Mouse (Mus musculus): ENCODE data around the gene Rxra. TPM values are rescaled to one million over a fixed set of nuclear protein-coding genes. Genes with fewer than 3 reads are reported as not detected.

Rxra gene
- polyA plus RNA-seq, 1 experiment = 14.1 TPM

GRCm38 (mm10) chr2:27702904-27703666, 26.8 kb downstream of the Rxra start:
- Histone ChIP-seq H3ac (ENCODE audit: control insufficient read depth, insufficient read length, low read depth) (no peak overlapping the region), H3K36me3 (ENCODE audit: control insufficient read depth, insufficient read depth) (no peaks in the 10 kb centered on the region), H3K79me2 (ENCODE audit: control insufficient read depth, insufficient read depth) (no peaks in the 10 kb centered on the region), H3K4me3 (ENCODE audit: insufficient read depth, poor library complexity, severe bottlenecking) (no peak overlapping the region), H3K27me3 (ENCODE audit: control insufficient read depth, insufficient read depth, insufficient read length) (no peaks in the 10 kb centered on the region), H3K79me3 (ENCODE audit: low read depth) (no peaks in the 10 kb centered on the region)
- TF ChIP-seq USF1 (IDR thresholded peaks at IDR 0.05; ENCODE audit: low read depth) (no peak), MYOD1 (IDR thresholded peaks at IDR 0.05; ENCODE audit: control insufficient read depth, insufficient read length, low read depth) (no peak), FOSL1 (IDR thresholded peaks at IDR 0.05; ENCODE audit: insufficient read depth, low read length, poor library complexity, severe bottlenecking) (no peak), CTCF (IDR thresholded peaks at IDR 0.05; ENCODE audit: control insufficient read depth, insufficient read depth, insufficient read length) (no peak), MAX (IDR thresholded peaks at IDR 0.05) (no peak), MYOG (IDR thresholded peaks at IDR 0.05; ENCODE audit: control insufficient read depth, extremely low read depth, insufficient read length) (no peak), CEBPB (IDR thresholded peaks at IDR 0.05; ENCODE audit: low read depth) (no peak)

GRCm38 (mm10) chr2:27703852-27704640, 27.8 kb downstream of the Rxra start:
- Histone ChIP-seq H3K79me2 (ENCODE audit: control insufficient read depth, insufficient read depth) (no peaks in the 10 kb centered on the region), H3K27me3 (ENCODE audit: control insufficient read depth, insufficient read depth, insufficient read length) (no peaks in the 10 kb centered on the region), H3K36me3 (ENCODE audit: control insufficient read depth, insufficient read depth) (no peaks in the 10 kb centered on the region), H3ac (ENCODE audit: control insufficient read depth, insufficient read length, low read depth) (no peak overlapping the region), H3K79me3 (ENCODE audit: low read depth) (no peaks in the 10 kb centered on the region), H3K4me3 (ENCODE audit: insufficient read depth, poor library complexity, severe bottlenecking) (no peak overlapping the region)
- TF ChIP-seq USF1 (IDR thresholded peaks at IDR 0.05; ENCODE audit: low read depth) (no peak), MYOD1 (IDR thresholded peaks at IDR 0.05; ENCODE audit: control insufficient read depth, insufficient read length, low read depth) (no peak)

- Histone ChIP-seq H3K79me2 (ENCODE audit: control insufficient read depth, insufficient read depth) (no peaks in the 10 kb centered on the region), H3K4me3 (ENCODE audit: insufficient read depth, poor library complexity, severe bottlenecking) (no peak overlapping the region), H3K79me3 (ENCODE audit: low read depth) (no peaks in the 10 kb centered on the region), H3K36me3 (ENCODE audit: control insufficient read depth, insufficient read depth) (no peaks in the 10 kb centered on the region), H3K27me3 (ENCODE audit: control insufficient read depth, insufficient read depth, insufficient read length) (no peaks in the 10 kb centered on the region), H3ac (ENCODE audit: control insufficient read depth, insufficient read length, low read depth) (no peak overlapping the region)
- no peak for TF ChIP-seq MYOD1 (IDR thresholded peaks at IDR 0.05; ENCODE audit: control insufficient read depth, insufficient read length, low read depth)
- no peak for TF ChIP-seq MYOG (IDR thresholded peaks at IDR 0.05; ENCODE audit: control insufficient read depth, extremely low read depth, insufficient read length)
- TF ChIP-seq CEBPB (IDR thresholded peaks at IDR 0.05; ENCODE audit: low read depth) = no peak
- TF ChIP-seq CTCF (IDR thresholded peaks at IDR 0.05; ENCODE audit: control insufficient read depth, insufficient read depth, insufficient read length) = no peak
- no peak for TF ChIP-seq FOSL1 (IDR thresholded peaks at IDR 0.05; ENCODE audit: insufficient read depth, low read length, poor library complexity, severe bottlenecking)
- TF ChIP-seq MAX (IDR thresholded peaks at IDR 0.05) = no peak
- no peak for TF ChIP-seq USF1 (IDR thresholded peaks at IDR 0.05; ENCODE audit: low read depth)
These were observed 28.4 kb downstream of the Rxra start for GRCm38 (mm10) chr2:27704641-27705040.

GRCm38 (mm10) chr2:27710871-27711382, 34.7 kb downstream of the Rxra start:
- TF ChIP-seq CTCF (IDR thresholded peaks at IDR 0.05; ENCODE audit: control insufficient read depth, insufficient read depth, insufficient read length) (no peak), MYOD1 (IDR thresholded peaks at IDR 0.05; ENCODE audit: control insufficient read depth, insufficient read length, low read depth) (no peak), USF1 (IDR thresholded peaks at IDR 0.05; ENCODE audit: low read depth) (no peak), MAX (IDR thresholded peaks at IDR 0.05) (no peak), MYOG (IDR thresholded peaks at IDR 0.05; ENCODE audit: control insufficient read depth, extremely low read depth, insufficient read length) (no peak)

GRCm38 (mm10) chr2:27712626-27713025, 36.4 kb downstream of the Rxra start:
- Histone ChIP-seq H3K79me3 (ENCODE audit: low read depth) (peaks cover 2% of the 10 kb centered on the region), H3ac (ENCODE audit: control insufficient read depth, insufficient read length, low read depth) (no peak overlapping the region), H3K79me2 (ENCODE audit: control insufficient read depth, insufficient read depth) (no peaks in the 10 kb centered on the region), H3K36me3 (ENCODE audit: control insufficient read depth, insufficient read depth) (no peaks in the 10 kb centered on the region), H3K4me3 (ENCODE audit: insufficient read depth, poor library complexity, severe bottlenecking) (no peak overlapping the region), H3K27me3 (ENCODE audit: control insufficient read depth, insufficient read depth, insufficient read length) (no peaks in the 10 kb centered on the region)
- no peak for TF ChIP-seq USF1 (IDR thresholded peaks at IDR 0.05; ENCODE audit: low read depth)
- TF ChIP-seq MYOD1 (IDR thresholded peaks at IDR 0.05; ENCODE audit: control insufficient read depth, insufficient read length, low read depth) = no peak
- no peak for TF ChIP-seq MYOG (IDR thresholded peaks at IDR 0.05; ENCODE audit: control insufficient read depth, extremely low read depth, insufficient read length)
- TF ChIP-seq CTCF (IDR thresholded peaks at IDR 0.05; ENCODE audit: control insufficient read depth, insufficient read depth, insufficient read length) = no peak
- TF ChIP-seq CEBPB (IDR thresholded peaks at IDR 0.05; ENCODE audit: low read depth) = no peak
- no peak for TF ChIP-seq MAX (IDR thresholded peaks at IDR 0.05)
- TF ChIP-seq FOSL1 (IDR thresholded peaks at IDR 0.05; ENCODE audit: insufficient read depth, low read length, poor library complexity, severe bottlenecking) = no peak

More at GRCm38 (mm10) chr2:27710871-27711382, 34.7 kb downstream of the Rxra start:
- H3K36me3 ChIP-seq (ENCODE audit: control insufficient read depth, insufficient read depth) = no peaks in the 10 kb centered on the region
- peaks cover 2% of the 10 kb centered on the region for H3K79me3 ChIP-seq (ENCODE audit: low read depth)
- no peaks in the 10 kb centered on the region for H3K27me3 ChIP-seq (ENCODE audit: control insufficient read depth, insufficient read depth, insufficient read length)
- H3K4me3 ChIP-seq (ENCODE audit: insufficient read depth, poor library complexity, severe bottlenecking) = no peak overlapping the region
- no peak overlapping the region for H3ac ChIP-seq (ENCODE audit: control insufficient read depth, insufficient read length, low read depth)
- H3K79me2 ChIP-seq (ENCODE audit: control insufficient read depth, insufficient read depth) = no peaks in the 10 kb centered on the region

All from C2C12 (cell line).